Mouse (Mus musculus): ENCODE data around the gene Jmy.

DNA sequence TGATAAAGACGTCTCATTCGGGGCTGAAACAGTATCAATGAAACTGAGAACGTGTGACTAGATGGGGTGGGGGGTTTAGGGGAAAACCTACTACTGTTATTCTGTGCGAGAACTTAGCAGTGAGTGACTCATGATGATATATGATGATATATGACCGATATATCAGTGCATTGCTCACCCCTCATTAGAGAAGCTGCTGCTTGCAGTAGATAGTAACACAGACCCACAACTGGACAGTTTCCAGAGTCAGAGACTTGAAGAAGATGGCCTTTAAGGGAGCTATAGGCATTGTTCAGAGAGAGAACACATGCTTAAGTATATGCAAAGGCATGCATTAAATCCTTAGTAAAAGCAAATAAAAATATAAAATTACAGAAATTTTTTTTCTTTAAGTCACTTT lies 92.8 kb downstream of the Jmy start:
- TF ChIP-seq CTCF (IDR thresholded peaks at IDR 0.05; ENCODE audit: low read depth, low read length) (no peak), POLR2A (IDR thresholded peaks at IDR 0.05; ENCODE audit: insufficient read depth, low read length) (no peak)
